Mouse (Mus musculus) spleen, adult 2 months (tissue): Measurements from ENCODE around the gene Disp2. TPM values are rescaled to one million over a fixed set of nuclear protein-coding genes. Genes with fewer than 3 reads are reported as not detected.

Experiments
- DNase-seq, 2 experiments: peaks; one replicate each; pipeline versions ENCODE4 v3.0.0 to v3.0.0-alpha.2; 2012 to 2021; ENCODE audit warnings: low spot score in 2 of 2, low read depth in 1 of 2
- H3K27ac ChIP-seq: fragments of 200-500 bp; 2 replicates; pipeline ENCODE4 v1.5.1; 2012; ENCODE audit warnings: low read length, inconsistent platforms; ENCODE audit not compliant: insufficient read depth
- H3K27me3 ChIP-seq: fragments of 200-500 bp; 2 replicates; pipeline ENCODE4 v1.6.1; 2012; ENCODE audit warnings: mild to moderate bottlenecking, moderate library complexity, low read length, inconsistent platforms; ENCODE audit not compliant: control insufficient read depth, insufficient read depth
- H3K36me3 ChIP-seq: fragments of 200-500 bp; 2 replicates; pipeline ENCODE4 v1.6.1; 2012; ENCODE audit warnings: mild to moderate bottlenecking, low read length, inconsistent platforms; ENCODE audit not compliant: control insufficient read depth, insufficient read depth
- H3K4me1 ChIP-seq: fragments of 200-500 bp; 2 replicates; pipeline ENCODE4 v1.6.1; 2011; ENCODE audit warnings: inconsistent platforms; ENCODE audit not compliant: control insufficient read depth, insufficient read depth, insufficient read length
- H3K4me3 ChIP-seq: fragments of 200-500 bp; 2 replicates; pipeline ENCODE4 v1.5.1; 2011; ENCODE audit warnings: mild to moderate bottlenecking, inconsistent platforms; ENCODE audit not compliant: insufficient read depth, insufficient read length; ENCODE audit errors: extremely low read depth
- CTCF ChIP-seq: fragments of 200-500 bp; IDR thresholded peaks from 2 replicates; pipeline ENCODE4 v1.5.1; 2011; ENCODE audit warnings: mild to moderate bottlenecking, inconsistent platforms; ENCODE audit not compliant: insufficient read depth, insufficient read length, insufficient replicate concordance; ENCODE audit errors: extremely low read depth
- POLR2A ChIP-seq: fragments of 200-500 bp; IDR thresholded peaks from 2 replicates; pipeline ENCODE4 v1.6.1; 2011; ENCODE audit warnings: low read depth, low read length, inconsistent platforms
- WGBS: fragments of 180-500 bp; shearing (Covaris S2); methylation state at CpG from one replicate; pipeline ENCODE4 v1.1.7; 2018; 5-methylcytosine and 5-hydroxymethylcytosine counted together
- polyA plus RNA-seq: library from polyadenylated mRNA; depleted of rRNA; stranded (reverse); fragments of >200 nt; gene quantifications from 2 replicates; pipeline ENCODE4 v1.2.3, GENCODE M21; 2012

The Disp2 gene
- polyA plus RNA-seq, 1 experiment, result 0.09 TPM

DNA sequence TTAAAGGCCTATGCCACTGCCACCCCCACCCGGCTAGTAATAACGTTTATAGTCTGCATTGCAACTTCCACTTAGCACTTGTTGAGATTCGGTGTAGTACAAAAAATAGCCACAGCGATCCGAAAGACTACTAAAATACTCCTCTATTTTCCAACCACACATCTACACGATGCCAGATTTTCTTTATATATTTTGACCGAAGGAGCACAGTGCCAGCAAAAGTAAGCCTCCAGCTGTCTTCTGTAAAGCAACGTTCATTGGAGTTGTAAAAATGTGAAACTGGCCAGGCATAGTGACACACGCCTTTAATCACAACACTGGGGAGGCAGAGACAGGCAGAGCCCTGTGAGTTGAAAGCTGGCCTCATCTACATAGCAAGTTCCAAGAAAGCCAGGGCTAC, 38.3 kb upstream of the Disp2 start:
- H3K27me3 ChIP-seq, result no peaks in the 10 kb centered on the region
- WGBS, result 71% methylated on average over 9 of the region's 9 CpGs
- H3K27ac ChIP-seq, result no peak overlapping the region
- no peak for TF ChIP-seq POLR2A
- TF ChIP-seq CTCF, result no peak
- no peak overlapping the region for H3K4me3 ChIP-seq
- no peaks in the 10 kb centered on the region for H3K36me3 ChIP-seq
- DNase-seq, result no peak
- peaks cover 5% of the 10 kb centered on the region; the same call in 1 of the 2 replicates for H3K4me1 ChIP-seq

DNA sequence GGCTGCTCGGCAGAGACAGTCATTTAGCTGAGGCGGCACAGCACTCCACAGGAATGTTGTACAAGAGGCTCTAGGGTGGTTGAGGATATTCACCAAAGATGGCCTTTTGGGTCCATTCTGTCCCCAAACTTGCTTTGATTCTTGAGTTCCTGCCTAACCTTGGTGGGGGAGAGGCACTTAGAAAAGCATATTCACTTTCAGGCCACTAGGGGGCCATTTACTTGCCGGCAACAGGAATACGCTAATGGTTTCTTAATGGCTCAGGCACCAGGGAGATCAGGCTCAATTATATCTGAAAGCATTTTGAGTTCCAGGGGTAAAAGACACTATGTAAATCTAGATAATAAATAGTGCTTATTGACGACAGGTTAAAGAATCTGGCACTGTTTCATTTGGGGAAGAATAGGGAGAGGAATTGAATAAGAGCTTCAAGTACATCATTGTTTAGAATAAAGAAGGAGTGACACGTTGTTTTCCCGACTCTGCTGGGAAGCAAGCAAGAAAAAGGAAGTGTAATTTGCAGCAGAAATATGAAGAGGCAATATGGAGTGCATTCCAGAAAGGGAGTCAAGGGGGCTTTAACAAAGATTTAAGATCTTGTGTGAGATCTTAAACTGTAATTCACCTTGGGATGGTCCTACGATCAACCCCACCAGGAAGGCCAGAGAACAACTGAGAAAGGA, 36.1 kb upstream of the Disp2 start:
- WGBS, result 29% methylated on average over 8 of the region's 8 CpGs
- H3K27ac ChIP-seq, result no peak overlapping the region
- TF ChIP-seq POLR2A (no peak), CTCF (peak; percentile 20; the same call in 1 of the 2 replicates)
- peak; percentile 36 to 37 for DNase-seq
- no peaks in the 10 kb centered on the region for H3K27me3 ChIP-seq
- peaks cover 13% of the 10 kb centered on the region for H3K4me1 ChIP-seq
- H3K4me3 ChIP-seq, result no peak overlapping the region
- H3K36me3 ChIP-seq, result no peaks in the 10 kb centered on the region

DNA sequence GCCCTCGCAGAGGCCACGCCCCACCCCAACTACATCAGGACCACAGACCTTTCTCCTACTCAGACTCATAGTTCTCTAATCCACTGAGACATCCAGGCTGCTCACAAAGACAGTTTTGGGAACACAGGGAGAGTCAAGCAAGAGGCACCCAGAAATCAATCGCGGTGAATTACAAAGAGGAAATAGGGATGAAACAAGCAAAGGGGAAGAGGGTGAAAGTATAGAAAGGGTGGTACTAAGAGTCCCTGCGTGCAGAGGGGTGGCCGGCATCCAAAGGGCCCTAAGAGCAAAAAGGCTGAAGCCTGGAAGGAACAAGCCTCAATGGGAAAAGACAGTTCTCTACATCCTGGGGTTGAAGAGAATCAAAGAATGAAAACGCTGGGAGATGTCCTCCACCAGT, 34.9 kb upstream of the Disp2 start:
- no peak for TF ChIP-seq POLR2A
- Histone ChIP-seq H3K27me3 (no peaks in the 10 kb centered on the region), H3K4me3 (peak overlapping the region; percentile 95; the same call in 1 of the 2 replicates), H3K4me1 (peaks cover 13% of the 10 kb centered on the region), H3K27ac (no peak overlapping the region), H3K36me3 (no peaks in the 10 kb centered on the region; the same call in 1 of the 2 replicates)
- WGBS, result 18% methylated on average over 7 of the region's 7 CpGs
- DNase-seq, result no peak

DNA sequence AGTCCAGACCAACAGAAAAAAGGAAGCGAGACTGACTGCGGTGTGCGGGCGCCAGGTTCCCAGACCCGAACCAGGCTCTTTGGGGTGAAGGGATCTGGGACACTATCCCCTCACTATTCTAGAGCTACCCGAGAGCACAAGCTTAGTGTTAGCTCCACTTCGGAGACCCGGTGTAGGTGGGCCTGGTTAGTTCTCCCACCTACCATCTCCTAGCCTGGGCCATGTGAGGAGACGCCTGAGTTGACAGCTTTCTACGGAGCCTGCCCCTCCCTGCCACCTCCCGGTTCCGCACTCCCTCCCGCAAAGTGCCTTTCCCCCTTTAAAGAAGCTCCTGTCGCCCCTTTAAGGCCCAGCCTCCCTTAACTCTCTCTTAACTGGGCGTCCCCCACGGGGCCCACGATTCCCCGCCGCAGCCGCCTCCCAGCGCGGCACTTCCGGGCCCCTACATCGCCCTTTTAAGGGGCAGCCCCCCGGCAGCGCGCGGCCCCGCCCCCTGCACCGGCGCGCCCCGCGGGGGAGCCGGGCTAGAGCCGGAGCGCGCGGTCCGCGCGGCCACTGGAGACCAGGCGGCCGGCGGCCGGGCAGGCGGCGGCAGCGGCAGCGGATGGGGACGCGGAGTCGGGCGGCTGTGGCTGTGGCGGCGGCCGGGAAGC, 34.2 kb upstream of the Disp2 start, which contains the start of gene Inafm2:
Gene Inafm2, plus strand, starts transcription at position 527 of the 653 bp plus-strand sequence.
- H3K27me3 ChIP-seq, result no peaks in the 10 kb centered on the region
- H3K4me1 ChIP-seq, result peaks cover 13% of the 10 kb centered on the region
- TF ChIP-seq POLR2A, result peak; percentile 15; the same call in 1 of the 2 replicates
- TF ChIP-seq CTCF, result no peak
- WGBS, result 13% methylated on average over 56 of the region's 57 CpGs
- no peaks in the 10 kb centered on the region; the same call in 1 of the 2 replicates for H3K36me3 ChIP-seq
- peak; percentile 57 to 92 for DNase-seq
- peak within 1 kb of the TSS; percentile 95 for H3K4me3 ChIP-seq
- peak within 1 kb of the TSS; percentile 33; the same call in 1 of the 2 replicates for H3K27ac ChIP-seq

DNA sequence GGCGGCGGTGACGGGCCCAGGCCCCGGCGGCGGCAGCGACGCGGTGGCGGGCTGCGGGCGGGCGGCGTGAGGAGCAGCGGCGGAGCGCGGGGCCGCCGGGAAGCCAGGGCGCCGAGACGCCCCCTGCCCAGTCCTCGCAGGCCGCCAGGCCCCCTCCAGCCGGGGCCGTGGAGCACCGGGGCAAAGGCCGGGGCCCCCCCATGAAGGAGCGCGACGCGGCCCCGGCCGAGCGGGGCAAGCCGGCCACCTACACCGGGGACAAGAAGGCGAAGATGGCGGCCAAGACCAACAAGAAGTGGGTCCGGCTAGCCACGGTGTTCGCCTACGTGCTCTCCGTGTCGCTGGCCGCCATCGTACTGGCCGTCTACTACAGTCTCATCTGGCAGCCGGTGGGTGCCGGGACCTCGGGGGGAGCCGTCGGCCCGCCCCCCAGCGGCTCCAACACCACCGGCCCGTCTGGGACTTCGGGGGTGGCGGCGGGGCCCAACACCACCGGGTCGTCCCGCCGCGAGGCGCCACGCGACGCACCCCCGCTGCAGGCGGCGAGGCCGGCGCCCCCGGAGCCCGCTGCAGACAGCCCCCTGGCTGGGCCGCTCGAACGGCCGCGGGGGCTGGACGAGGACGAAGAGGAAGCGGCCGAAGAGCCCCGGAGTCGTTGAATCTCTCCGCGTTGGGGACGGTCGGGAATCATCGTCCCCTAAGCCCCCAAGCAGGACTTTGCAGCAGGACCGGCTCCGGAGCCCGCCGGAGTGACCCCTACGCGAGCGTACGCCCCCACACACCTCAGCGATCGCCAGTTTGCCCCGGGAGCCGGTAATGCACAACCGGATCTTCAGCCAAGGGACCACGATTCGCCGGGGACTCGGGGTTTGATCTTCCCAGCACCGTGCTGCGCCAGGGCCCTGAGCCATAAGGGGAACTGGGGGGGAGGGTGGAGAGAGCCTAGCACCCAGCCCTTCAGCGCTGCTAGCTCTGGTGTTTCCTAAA, 33.3 kb upstream of the Disp2 start:
- 2% methylated on average over 81 of the region's 113 CpGs for WGBS
- no peak for TF ChIP-seq POLR2A
- TF ChIP-seq CTCF, result no peak
- Histone ChIP-seq H3K27me3 (no peaks in the 10 kb centered on the region), H3K27ac (peak overlapping the region; percentile 33; the same call in 1 of the 2 replicates), H3K36me3 (no peaks in the 10 kb centered on the region; the same call in 1 of the 2 replicates), H3K4me3 (peak overlapping the region; percentile 95), H3K4me1 (peaks cover 13% of the 10 kb centered on the region)
- peak in 1 of 2 experiments; percentile 36 for DNase-seq

DNA sequence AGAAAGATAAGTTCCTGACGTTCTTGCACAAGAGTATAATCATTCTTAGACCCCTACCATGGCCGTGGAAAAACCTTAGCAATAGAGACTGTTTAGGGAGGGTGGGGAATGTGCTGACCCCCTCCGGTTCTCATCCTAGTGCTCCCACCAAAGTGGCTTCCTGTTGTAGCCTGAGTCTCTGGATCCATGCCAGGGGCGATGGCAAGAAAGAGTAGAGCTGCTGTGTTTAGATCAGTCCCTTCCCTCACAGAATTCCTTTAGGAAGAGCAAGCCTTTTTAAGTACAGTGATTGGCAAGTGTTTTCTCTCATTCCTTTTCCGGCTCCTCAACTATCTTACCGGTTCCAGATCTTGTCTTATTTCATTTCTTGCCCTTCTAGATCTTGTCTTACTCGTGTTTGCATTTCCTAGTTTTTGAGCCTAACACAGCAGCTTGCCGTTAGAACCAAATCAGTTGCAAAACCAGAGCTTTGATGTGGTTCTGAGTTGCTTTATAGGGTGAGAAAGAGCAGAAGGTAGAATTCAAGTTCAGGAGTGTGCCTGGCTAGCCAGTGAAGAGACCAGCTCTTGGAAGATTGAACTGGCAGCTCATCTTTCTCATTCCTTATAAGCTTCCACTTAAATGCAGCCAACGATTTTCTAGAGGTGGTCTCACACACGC, 32.1 kb upstream of the Disp2 start:
- H3K27me3 ChIP-seq, result no peaks in the 10 kb centered on the region
- H3K4me3 ChIP-seq, result peak overlapping the region; percentile 95
- 14% methylated on average over 10 of the region's 10 CpGs for WGBS
- no peaks in the 10 kb centered on the region; the same call in 1 of the 2 replicates for H3K36me3 ChIP-seq
- H3K4me1 ChIP-seq, result peaks cover 13% of the 10 kb centered on the region
- TF ChIP-seq CTCF (no peak), POLR2A (no peak)
- DNase-seq, result no peak
- no peak overlapping the region for H3K27ac ChIP-seq
